Mouse (Mus musculus) lung, embryonic 14.5 days (tissue): ENCODE measurements around the gene Rab6b. TPM values are rescaled to one million over a fixed set of nuclear protein-coding genes. Genes with fewer than 3 reads are reported as not detected.

ENCODE experiments used
- ATAC-seq: fragments of 200-750 bp; cut with Nextera tagmentation; 2 replicates; pipeline ENCODE4 v1.8.0; 2017; ENCODE audit warnings: mild to moderate bottlenecking, moderate TSS enrichment, moderate library complexity; ENCODE audit not compliant: insufficient read depth
- DNase-seq: peaks from one replicate; pipeline ENCODE4 v3.0.0-alpha.2; 2015
- H3K27ac ChIP-seq: fragments of 300-500 bp; sonication (generic); 2 replicates; pipeline ENCODE4 v1.5.1; 2014; ENCODE audit warnings: low read depth, mild to moderate bottlenecking, moderate library complexity
- H3K27me3 ChIP-seq: fragments of 300-500 bp; sonication (generic); 2 replicates; pipeline ENCODE4 v1.6.1; 2014; ENCODE audit warnings: low read length, control low read depth; ENCODE audit not compliant: insufficient read depth
- H3K36me3 ChIP-seq: fragments of 300-500 bp; sonication (generic); 2 replicates; pipeline ENCODE4 v1.6.1; 2014; ENCODE audit warnings: control low read depth; ENCODE audit not compliant: insufficient read depth
- H3K4me1 ChIP-seq: fragments of 300-500 bp; sonication (generic); 2 replicates; pipeline ENCODE4 v1.6.1; 2014; ENCODE audit warnings: antibody characterized with exemption, control low read depth; ENCODE audit not compliant: insufficient read depth
- H3K4me2 ChIP-seq: fragments of 300-500 bp; sonication (generic); 2 replicates; pipeline ENCODE4 v1.6.1; 2014; ENCODE audit warnings: mild to moderate bottlenecking
- H3K4me3 ChIP-seq: fragments of 300-500 bp; sonication (generic); 2 replicates; pipeline ENCODE4 v1.5.1; 2014; ENCODE audit warnings: low read depth, low read length
- H3K9ac ChIP-seq: fragments of 300-500 bp; sonication (generic); 2 replicates; pipeline ENCODE4 v1.6.1; 2014
- H3K9me3 ChIP-seq: fragments of 300-500 bp; sonication (generic); 2 replicates; pipeline ENCODE4 v1.6.1; 2016; ENCODE audit warnings: low read depth, low read length, control low read depth
- CTCF ChIP-seq: IDR thresholded peaks from 2 replicates; pipeline ENCODE4 v1.5.1; 2016; ENCODE audit warnings: antibody characterized with exemption, low read depth
- WGBS: fragments of 180-500 bp; shearing (Covaris S2); extraction: QIAGEN DNeasy Blood & Tissue Kit; methylation state at CpG from one replicate; pipeline ENCODE4 v1.1.7; 2014; 5-methylcytosine and 5-hydroxymethylcytosine counted together
- polyA plus RNA-seq: library from polyadenylated mRNA; unstranded; fragments of >200 nt; fragmentation: Nextera tagmentation; extraction: Ambion mirVana; gene quantifications from 2 replicates; pipeline ENCODE4 v1.2.1, GENCODE M21; 2014

The Rab6b gene
- polyA plus RNA-seq, 1 experiment from 2014 or later, result 1.5 TPM

DNA sequence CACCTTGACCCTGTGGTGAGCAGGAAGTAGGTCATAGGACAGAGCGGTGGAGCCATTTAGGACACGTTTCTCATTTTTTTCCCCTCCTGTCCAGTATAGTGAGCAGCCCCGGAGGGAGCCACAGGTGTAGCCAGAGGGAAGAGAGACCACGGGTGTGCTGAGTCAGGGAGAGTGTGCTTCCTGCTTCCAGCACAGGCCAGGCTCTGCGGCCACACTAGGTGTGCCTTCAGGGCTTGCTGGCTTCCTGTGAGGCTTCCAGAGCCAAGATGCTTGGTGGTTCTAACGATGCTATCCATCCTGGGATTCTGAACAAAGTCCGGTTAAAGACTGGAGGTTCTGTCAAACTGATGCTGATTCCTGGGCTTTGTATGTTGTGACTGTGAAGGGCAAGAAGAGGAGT is 10.0 kb downstream of the Rab6b start:
- ATAC-seq, result no peak
- Histone ChIP-seq H3K27me3 (no peaks in the 10 kb centered on the region), H3K4me1 (no peaks in the 10 kb centered on the region), H3K4me3 (no peak overlapping the region), H3K9me3 (no peaks in the 10 kb centered on the region), H3K4me2 (no peak overlapping the region), H3K9ac (no peak overlapping the region), H3K36me3 (no peaks in the 10 kb centered on the region), H3K27ac (no peak overlapping the region)
- WGBS, result 76% methylated on average over 7 of the region's 7 CpGs
- TF ChIP-seq CTCF, result no peak
- DNase-seq, result no peak

DNA sequence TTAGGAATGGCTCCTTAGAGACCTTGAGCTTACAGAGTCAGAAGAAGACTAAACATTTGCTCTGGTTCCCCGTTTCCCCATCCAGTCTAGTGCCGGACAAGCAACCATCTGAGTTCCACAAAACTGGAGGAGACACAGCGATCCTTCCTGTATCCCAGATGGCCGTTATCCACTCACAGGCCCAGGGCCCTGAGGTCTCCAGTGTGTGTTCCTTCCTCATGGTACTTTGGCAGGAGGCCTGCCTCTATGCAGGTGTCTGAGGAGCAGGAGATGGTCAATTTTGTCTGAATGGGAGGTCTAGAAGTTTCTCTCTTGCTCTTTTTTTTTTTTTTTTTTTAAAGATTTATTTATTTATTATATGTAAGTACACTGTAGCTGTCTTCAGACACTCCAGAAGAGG is 13.2 kb downstream of the Rab6b start:
- no peaks in the 10 kb centered on the region for H3K27me3 ChIP-seq
- H3K27ac ChIP-seq, result no peak overlapping the region
- no peak for DNase-seq
- H3K4me2 ChIP-seq, result no peak overlapping the region
- H3K9me3 ChIP-seq, result no peaks in the 10 kb centered on the region
- WGBS, result 95% methylated on average over 4 of the region's 4 CpGs
- TF ChIP-seq CTCF, result no peak
- ATAC-seq, result no peak
- H3K9ac ChIP-seq, result no peak overlapping the region
- H3K4me1 ChIP-seq, result no peaks in the 10 kb centered on the region
- no peak overlapping the region for H3K4me3 ChIP-seq
- H3K36me3 ChIP-seq, result no peaks in the 10 kb centered on the region

DNA sequence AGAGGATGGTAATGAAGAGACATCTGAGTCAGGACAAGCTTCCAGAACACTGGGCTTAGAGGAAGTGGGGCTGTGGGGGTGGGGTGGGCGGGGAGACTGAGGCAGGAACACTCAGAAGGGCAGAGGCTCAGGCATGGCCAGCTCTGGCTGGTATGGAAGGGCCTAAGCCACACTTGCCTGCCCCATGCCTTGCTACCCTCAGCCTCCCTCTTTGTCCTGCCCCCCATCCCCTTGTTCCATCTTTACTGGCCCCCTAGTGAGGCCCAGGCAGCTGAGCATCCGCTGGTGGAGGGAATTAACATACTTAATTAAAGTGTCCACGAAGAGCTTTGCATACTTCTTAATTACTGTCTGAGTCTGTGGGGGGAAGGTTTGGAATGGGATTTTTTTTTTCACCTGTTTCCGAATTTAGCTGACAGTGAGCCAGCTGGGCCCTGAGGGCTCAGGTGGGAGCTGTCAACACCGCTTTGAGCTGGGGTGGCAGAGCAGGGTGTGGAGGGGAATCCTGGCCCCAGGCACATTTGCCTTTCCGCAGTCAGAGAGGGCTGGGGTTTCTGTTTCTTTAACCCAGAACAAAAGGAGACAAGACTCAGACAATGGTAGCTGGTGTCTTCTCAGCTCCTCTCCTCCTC is 22.0 kb downstream of the Rab6b start:
- no peak overlapping the region for H3K4me2 ChIP-seq
- H3K4me1 ChIP-seq, result no peaks in the 10 kb centered on the region
- H3K27me3 ChIP-seq, result no peaks in the 10 kb centered on the region
- no peak for TF ChIP-seq CTCF
- no peaks in the 10 kb centered on the region for H3K9me3 ChIP-seq
- ATAC-seq (no peak), DNase-seq (no peak)
- no peak overlapping the region for H3K9ac ChIP-seq
- no peak overlapping the region for H3K27ac ChIP-seq
- WGBS, result 41% methylated on average over 6 of the region's 6 CpGs
- H3K4me3 ChIP-seq, result no peak overlapping the region
- no peaks in the 10 kb centered on the region for H3K36me3 ChIP-seq

DNA sequence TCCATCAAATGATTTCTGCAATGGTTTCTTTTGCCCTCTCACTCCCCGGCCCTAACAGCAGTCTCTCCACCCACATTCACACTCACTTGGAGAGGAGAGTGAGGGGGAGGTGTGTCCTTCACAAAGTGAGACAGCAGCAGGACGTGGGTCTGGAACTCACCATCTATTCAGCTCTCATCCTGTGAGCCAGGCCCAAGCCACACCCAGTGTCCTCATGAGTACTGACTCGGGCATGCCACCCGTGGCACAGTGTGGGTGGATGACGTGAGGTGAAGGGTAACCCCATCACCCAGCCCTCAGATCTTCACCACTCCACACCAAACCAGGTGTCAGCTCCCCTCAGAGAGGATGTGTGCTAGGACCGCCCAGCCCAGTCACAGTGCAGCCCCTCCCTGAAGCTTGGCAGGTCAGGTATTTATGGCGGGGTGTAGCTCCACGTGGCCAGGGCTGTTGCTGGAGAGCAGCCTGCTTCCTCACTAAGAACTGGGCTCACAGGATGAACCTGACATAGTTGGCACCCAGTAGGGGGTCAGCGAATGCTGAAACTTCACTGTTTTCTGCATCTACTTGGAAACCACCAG is 23.0 kb downstream of the Rab6b start:
- Histone ChIP-seq H3K36me3 (no peaks in the 10 kb centered on the region), H3K9ac (no peak overlapping the region), H3K4me3 (no peak overlapping the region), H3K27ac (no peak overlapping the region), H3K4me1 (no peaks in the 10 kb centered on the region), H3K27me3 (no peaks in the 10 kb centered on the region), H3K9me3 (no peaks in the 10 kb centered on the region), H3K4me2 (no peak overlapping the region)
- DNase-seq (no peak), ATAC-seq (peak; percentile 28; the same call in 1 of the 2 replicates)
- WGBS, result 45% methylated on average over 9 of the region's 9 CpGs
- TF ChIP-seq CTCF, result no peak

DNA sequence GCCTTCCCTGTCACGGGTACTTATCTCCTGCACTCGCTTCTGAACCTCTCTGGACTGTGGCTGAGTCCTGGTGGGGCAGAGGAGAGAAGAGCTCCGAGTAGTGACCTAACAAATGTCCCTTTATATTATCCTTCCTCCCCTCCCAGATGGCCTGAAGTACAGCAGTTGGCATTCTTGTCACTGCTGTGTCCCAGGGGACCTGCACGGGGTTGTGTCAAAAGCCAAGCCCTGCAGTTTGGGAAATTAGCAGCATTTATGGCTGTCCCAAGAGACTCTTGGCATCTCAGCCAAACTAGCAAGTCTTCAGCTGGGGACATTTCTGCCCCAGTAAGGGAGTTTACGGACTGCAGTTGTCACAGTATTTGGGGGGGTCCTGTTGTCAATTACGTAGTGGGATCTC is 27.9 kb downstream of the Rab6b start:
- no peaks in the 10 kb centered on the region for H3K36me3 ChIP-seq
- H3K27me3 ChIP-seq, result no peaks in the 10 kb centered on the region
- no peaks in the 10 kb centered on the region for H3K9me3 ChIP-seq
- H3K27ac ChIP-seq, result no peak overlapping the region
- DNase-seq (no peak), ATAC-seq (no peak)
- no peaks in the 10 kb centered on the region for H3K4me1 ChIP-seq
- no peak for TF ChIP-seq CTCF
- H3K4me2 ChIP-seq, result no peak overlapping the region
- 74% methylated on average over 6 of the region's 6 CpGs for WGBS
- no peak overlapping the region for H3K9ac ChIP-seq
- no peak overlapping the region for H3K4me3 ChIP-seq

DNA sequence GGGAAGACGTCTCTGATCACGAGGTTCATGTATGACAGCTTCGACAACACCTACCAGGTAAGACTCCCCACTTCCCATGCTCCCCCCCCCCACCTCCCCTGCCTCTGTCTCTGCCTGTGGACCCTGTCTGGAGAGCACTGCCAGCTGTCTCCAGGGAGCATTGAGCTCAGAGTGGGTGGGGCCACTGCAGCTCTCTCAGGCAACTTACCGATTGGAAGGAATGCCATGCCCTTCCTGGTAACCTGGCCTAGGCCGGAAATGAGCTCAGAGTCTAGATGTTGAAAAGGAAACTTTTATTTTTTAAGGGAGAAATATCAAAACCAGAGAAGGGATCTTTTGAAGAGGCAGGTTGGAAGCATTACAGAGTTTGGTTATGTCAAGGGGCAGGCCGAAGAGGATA is 28.8 kb downstream of the Rab6b start:
- no peak overlapping the region for H3K4me2 ChIP-seq
- no peaks in the 10 kb centered on the region for H3K27me3 ChIP-seq
- no peak overlapping the region for H3K27ac ChIP-seq
- no peak for DNase-seq
- TF ChIP-seq CTCF, result no peak
- no peak for ATAC-seq
- 78% methylated on average over 6 of the region's 6 CpGs for WGBS
- no peak overlapping the region for H3K4me3 ChIP-seq
- H3K9me3 ChIP-seq, result no peaks in the 10 kb centered on the region
- H3K9ac ChIP-seq, result no peak overlapping the region
- no peaks in the 10 kb centered on the region for H3K4me1 ChIP-seq
- no peaks in the 10 kb centered on the region for H3K36me3 ChIP-seq

DNA sequence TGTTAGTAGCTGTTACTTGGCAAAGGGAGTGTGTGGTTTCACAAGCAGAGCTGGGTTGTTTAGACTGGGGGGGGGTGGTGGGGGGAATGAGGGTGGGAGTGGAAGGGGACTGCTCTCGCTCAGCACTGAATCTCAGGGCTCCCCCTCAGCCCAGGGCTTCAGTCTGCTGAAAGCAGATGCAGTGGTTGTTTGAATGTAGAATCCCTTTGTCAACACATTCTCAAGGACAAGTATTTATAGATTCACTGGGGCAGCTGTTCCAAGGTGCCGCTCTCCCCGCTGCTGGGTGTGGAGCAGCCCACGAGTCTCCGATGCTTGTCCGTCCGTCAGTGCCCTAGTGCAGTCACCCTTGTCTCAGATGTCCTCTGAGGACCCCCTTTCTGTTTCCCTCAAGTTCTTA is 29.7 kb downstream of the Rab6b start:
- no peak for TF ChIP-seq CTCF
- Histone ChIP-seq H3K36me3 (no peaks in the 10 kb centered on the region), H3K9me3 (no peaks in the 10 kb centered on the region), H3K27ac (no peak overlapping the region), H3K9ac (no peak overlapping the region), H3K27me3 (no peaks in the 10 kb centered on the region), H3K4me3 (no peak overlapping the region), H3K4me2 (no peak overlapping the region), H3K4me1 (no peaks in the 10 kb centered on the region)
- ATAC-seq (no peak), DNase-seq (no peak)
- 84% methylated on average over 7 of the region's 7 CpGs for WGBS
